Mouse (Mus musculus) ES-E14 (cell line): ENCODE results near the gene Zfp709. TPM values are rescaled to one million over a fixed set of nuclear protein-coding genes. Genes with fewer than 3 reads are reported as not detected.
A peak's percentile ranks its signal among the peaks of the same experiment; 100 is the strongest.
"Not testable (repeated sequence)": the region's sequence is repeated elsewhere in the genome, so short reads cannot be mapped to it uniquely, and the experiment has no call there.

Experiments used
- DNase-seq: peaks from one replicate; pipeline ENCODE4 v3.0.0-alpha.2; 2013; ENCODE audit warnings: low read depth, low spot score
- H3K27ac ChIP-seq: 2 replicates; pipeline ENCODE4 v1.5.1; 2012; ENCODE audit warnings: low read depth, mild to moderate bottlenecking, low read length, moderate library complexity, mixed read lengths; ENCODE audit not compliant: poor library complexity, insufficient read depth, severe bottlenecking
- H3K36me3 ChIP-seq: 2 replicates; pipeline ENCODE4 v1.6.1; 2012; ENCODE audit warnings: mild to moderate bottlenecking, low read length, moderate library complexity, mixed read lengths; ENCODE audit not compliant: control insufficient read depth, poor library complexity, insufficient read depth, severe bottlenecking
- H3K4me1 ChIP-seq, 2 experiments: fragments of 150-350 bp in 1 of 2; sonication (generic) in 1 of 2; 2 replicates each; pipeline ENCODE4 v1.6.1; 2012; ENCODE audit warnings: low read length in 2 of 2, mild to moderate bottlenecking in 1 of 2, mixed read lengths in 1 of 2; ENCODE audit not compliant: control insufficient read depth in 2 of 2, insufficient read depth in 2 of 2, poor library complexity in 1 of 2
- H3K4me3 ChIP-seq, 2 experiments: fragments of 150-350 bp in 1 of 2; sonication (generic) in 1 of 2; 2 replicates each; pipeline ENCODE4 v1.5.1; 2012; ENCODE audit warnings: low read length in 2 of 2, low read depth in 1 of 2, mild to moderate bottlenecking in 1 of 2, mixed read lengths in 1 of 2; ENCODE audit not compliant: insufficient read depth in 1 of 2, poor library complexity in 1 of 2, severe bottlenecking in 1 of 2
- H3K9ac ChIP-seq: 2 replicates; pipeline ENCODE4 v1.6.1; 2012; ENCODE audit warnings: low read depth, mild to moderate bottlenecking, low read length, mixed read lengths; ENCODE audit not compliant: poor library complexity, insufficient read depth, severe bottlenecking
- H3K9me3 ChIP-seq: fragments of 150-350 bp; sonication (generic); 2 replicates; pipeline ENCODE4 v1.6.1; 2012; ENCODE audit warnings: low read depth, mild to moderate bottlenecking, low read length; ENCODE audit not compliant: control insufficient read depth, insufficient read depth
- CHD2 ChIP-seq: IDR thresholded peaks from 2 replicates; pipeline ENCODE4 v1.6.1; 2014; ENCODE audit warnings: mild to moderate bottlenecking, low read depth, low read length, inconsistent platforms
- HCFC1 ChIP-seq: IDR thresholded peaks from 2 replicates; pipeline ENCODE4 v1.6.1; 2012; ENCODE audit warnings: low read length, inconsistent platforms, borderline replicate concordance; ENCODE audit not compliant: insufficient read depth
- MAFK ChIP-seq: IDR thresholded peaks from 2 replicates; pipeline ENCODE4 v1.6.1; 2014; ENCODE audit warnings: mild to moderate bottlenecking, low read depth, low read length, inconsistent platforms; ENCODE audit not compliant: insufficient read depth
- ZC3H11A ChIP-seq: IDR thresholded peaks from 2 replicates; pipeline ENCODE4 v1.6.1; 2012; ENCODE audit warnings: low read depth, mild to moderate bottlenecking, inconsistent platforms, low read length, borderline replicate concordance
- ZNF384 ChIP-seq: IDR thresholded peaks from 2 replicates; pipeline ENCODE4 v1.6.1; 2012; ENCODE audit warnings: low read depth, low read length, inconsistent platforms
- in situ Hi-C, 2 experiments: fragments of 600-800 bp; cut with MboI; formaldehyde crosslinking; loops; one replicate each; pipeline ENCODE4 v1.15.1; 2025; ENCODE audit warnings: low sequenced_read_pairs in 2 of 2, inconsistent platforms in 1 of 2; ENCODE audit not compliant: unreplicated experiment in 2 of 2
- total RNA-seq: library from RNA; depleted of rRNA; stranded (reverse); fragments of 300-350 nt; gene quantifications from 2 replicates; pipeline ENCODE4 v1.2.3, GENCODE M21; 2012; rRNA removed

Zfp709 gene
- 3.2 and 3.9 TPM in 2 replicates for total RNA-seq

DNA sequence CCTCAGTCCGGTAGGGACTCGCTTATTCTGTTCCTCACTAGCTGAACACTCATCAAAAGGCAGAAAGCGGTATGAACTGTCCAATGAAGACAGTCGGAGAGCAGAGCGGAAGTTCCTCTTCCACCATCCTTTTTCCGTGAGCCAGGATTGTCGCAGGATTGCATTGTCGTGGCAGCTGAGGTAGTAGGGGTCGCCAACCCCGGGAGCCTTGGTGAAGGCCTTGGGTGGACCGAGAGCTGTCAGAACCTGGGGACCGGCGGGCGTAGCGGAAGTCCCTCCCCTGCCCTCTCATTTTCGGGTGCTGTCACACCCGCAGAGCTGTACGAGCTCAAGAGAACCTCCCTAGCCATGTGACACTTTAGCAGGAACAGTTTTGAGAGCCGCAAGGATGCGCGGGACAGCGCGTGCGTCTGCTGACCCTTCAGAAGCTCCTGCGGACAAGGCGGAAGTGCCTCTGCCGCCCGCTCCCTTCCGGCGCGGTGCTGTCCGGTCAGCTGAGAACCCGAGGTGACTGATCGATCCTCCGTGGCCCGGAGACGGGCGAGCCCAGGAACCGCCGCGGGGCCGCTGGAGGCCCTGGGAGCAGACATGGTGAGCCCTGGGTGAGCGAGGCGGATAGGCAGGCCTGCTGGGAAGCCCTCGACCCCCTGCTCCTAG is at the start of gene Zfp709:
Gene Zfp709 (plus strand): TSS at position 402 of the 657 bp plus-strand sequence.
- H3K4me1 ChIP-seq: no peaks in the 10 kb centered on the region
- no peak within 1 kb of the TSS for H3K27ac ChIP-seq
- H3K9me3 ChIP-seq: no peaks in the 10 kb centered on the region
- DNase-seq: no peak
- 0 out of 2 replicates have a peak, but pooled peaks cover 2% of the 10 kb centered on the region for H3K36me3 ChIP-seq
- peak within 1 kb of the TSS; percentile 63 to 76 for H3K4me3 ChIP-seq
- in situ Hi-C loops: no loop called here
- peak within 1 kb of the TSS; percentile 82 for H3K9ac ChIP-seq
- TF ChIP-seq ZNF384: no peak
- no peak for TF ChIP-seq HCFC1
- TF ChIP-seq MAFK: no peak
- no peak for TF ChIP-seq ZC3H11A
- TF ChIP-seq CHD2: no peak

DNA sequence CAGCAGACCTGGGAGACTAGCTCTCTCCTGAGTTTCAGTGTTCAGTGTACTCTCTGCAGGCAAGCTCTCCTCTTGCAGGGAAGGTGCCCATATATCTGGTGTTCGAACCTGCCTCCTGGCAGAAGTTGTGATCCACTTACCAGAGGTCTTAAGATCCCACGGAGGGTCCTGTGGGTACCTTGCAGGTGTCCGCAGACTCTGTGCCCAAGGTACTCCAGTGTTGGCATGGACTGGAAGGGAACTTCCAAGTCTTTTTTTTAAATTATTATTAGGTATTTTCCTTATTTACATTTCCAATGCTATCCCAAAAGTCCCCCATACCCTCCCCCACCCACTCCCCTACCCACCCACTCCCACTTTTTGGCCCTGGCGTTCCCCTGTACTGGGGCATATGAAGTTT is 43.6 kb upstream of the Zfp709 start:
- H3K27ac ChIP-seq, H3K4me3 ChIP-seq, DNase-seq, H3K9ac ChIP-seq, H3K9me3 ChIP-seq, in situ Hi-C loops, H3K4me1 ChIP-seq, H3K36me3 ChIP-seq: not testable (repeated sequence)

DNA sequence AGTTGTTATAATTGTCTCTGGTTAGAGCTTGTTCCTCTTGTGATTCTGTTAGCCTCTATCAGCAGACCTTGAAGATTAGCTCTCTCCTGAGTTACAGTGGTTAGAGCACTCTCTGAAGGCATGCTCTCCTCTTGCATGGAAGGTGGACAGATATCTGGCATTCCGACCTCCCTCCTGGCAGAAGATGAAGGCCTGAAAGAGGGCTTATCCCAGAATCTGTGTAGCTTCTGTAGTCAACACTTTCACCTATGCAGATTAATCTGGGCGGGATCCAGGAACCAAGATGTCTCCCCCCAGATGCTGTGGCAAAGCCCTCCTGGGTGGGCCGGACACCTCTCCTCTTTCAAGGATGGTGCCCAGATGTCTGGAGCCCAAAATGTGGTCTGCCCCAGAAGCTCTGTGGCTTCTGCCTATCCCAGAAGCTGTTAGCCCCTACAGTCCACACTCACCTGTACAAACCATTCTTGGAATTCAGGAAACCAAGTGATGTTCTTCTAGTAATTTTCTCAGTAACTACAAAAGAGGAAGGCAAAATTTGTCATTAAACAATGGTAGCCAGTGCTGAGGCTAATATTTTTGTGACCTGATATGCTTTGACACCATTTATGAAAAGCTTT is 40.5 kb upstream of the Zfp709 start:
- H3K4me1 ChIP-seq, in situ Hi-C loops, H3K9ac ChIP-seq, H3K27ac ChIP-seq, H3K9me3 ChIP-seq, H3K4me3 ChIP-seq, DNase-seq, H3K36me3 ChIP-seq: not testable (repeated sequence)

DNA sequence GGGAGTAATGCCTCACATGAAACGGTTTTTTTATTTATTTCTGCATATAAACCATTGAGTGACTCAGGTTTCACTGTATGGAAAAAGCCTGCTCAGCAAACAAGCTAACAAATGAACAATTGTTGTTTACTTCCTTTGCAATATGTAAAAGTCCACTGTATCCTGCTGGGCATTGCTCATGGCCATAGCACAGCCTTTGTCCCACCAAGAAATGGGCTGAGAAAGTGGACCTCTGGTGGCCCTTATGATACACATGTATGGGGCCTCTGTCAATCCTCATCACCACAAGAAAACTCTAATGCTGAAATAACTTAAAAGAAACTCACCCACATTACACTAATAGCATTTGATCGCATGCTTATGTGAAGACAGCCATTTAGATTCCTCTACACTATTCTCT is 39.3 kb upstream of the Zfp709 start:
- DNase-seq, H3K4me1 ChIP-seq, H3K36me3 ChIP-seq, H3K4me3 ChIP-seq, H3K27ac ChIP-seq, in situ Hi-C loops, H3K9me3 ChIP-seq, H3K9ac ChIP-seq: not testable (repeated sequence)

DNA sequence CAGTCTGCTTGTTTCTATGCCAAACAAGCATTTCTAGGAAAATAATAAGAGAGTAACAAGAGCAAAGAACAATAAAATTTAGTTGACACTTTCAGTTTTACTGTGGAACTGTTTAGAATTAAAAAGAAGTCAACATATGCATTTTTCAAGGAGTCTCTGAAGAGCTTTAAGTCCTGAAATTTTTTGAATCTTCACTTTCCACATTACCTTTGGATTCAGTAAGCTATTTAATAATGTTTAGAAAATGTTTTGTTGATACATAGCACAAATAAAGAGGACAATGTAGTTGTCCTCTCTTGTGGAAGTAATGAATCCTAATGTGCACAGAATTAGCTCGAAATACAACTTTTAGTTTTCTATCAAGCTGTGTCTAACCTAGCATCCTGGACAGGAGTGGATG is 37.4 kb upstream of the Zfp709 start:
- H3K4me1 ChIP-seq, H3K27ac ChIP-seq, in situ Hi-C loops, DNase-seq, H3K36me3 ChIP-seq, H3K9ac ChIP-seq, H3K9me3 ChIP-seq, H3K4me3 ChIP-seq: not testable (repeated sequence)

DNA sequence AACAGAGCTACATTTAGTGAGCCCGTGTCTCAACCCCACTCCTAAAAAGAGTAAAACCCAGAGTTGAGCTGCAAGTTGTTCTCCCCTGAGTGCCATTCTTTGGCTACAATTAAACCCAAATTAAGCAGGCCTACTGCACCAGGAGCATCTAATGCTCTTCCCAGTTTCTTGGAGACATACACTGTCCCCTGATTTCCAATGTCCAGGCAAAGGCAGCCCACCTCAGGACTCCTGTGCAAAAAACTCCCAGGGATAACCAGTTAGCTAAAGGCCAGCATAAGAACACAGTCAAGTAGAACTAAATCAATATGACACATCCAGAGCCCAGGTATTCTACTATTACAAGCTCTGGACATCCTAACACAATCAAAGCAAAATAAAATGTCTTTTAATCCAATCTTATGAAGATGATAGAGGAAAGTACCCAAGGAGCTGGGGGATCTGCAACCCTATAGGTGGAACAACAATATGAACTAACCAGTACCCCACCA is 35.8 kb upstream of the Zfp709 start:
- H3K27ac ChIP-seq, H3K9ac ChIP-seq, H3K9me3 ChIP-seq, H3K36me3 ChIP-seq, H3K4me1 ChIP-seq, DNase-seq, H3K4me3 ChIP-seq: not testable (repeated sequence)
- in situ Hi-C loops: loop anchor here (5.0 kb wide), 1 partner anchor 699 kb away; no protein-coding TSS in a partner anchor

DNA sequence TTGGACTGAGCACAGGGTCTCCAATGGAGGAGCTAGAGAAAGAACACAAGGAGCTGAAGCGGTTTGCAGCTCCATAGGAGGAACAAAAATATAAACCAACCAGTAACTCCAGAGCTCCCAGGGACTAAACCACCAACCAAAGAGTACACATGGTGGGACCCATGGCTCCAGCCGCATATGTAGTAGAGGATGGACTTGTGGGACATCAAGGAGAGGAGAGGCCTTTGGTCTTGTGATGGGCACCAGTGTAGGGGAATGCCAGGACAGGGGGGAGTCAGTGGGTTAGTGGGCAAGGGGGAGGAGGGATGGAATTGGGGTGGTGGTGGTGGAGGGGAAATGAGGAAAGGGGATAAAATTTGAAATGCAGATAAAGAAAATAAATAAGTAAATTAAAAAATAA is 35.1 kb upstream of the Zfp709 start:
- H3K36me3 ChIP-seq, H3K9ac ChIP-seq, DNase-seq, H3K27ac ChIP-seq, H3K4me1 ChIP-seq, H3K4me3 ChIP-seq, H3K9me3 ChIP-seq: not testable (repeated sequence)
- in situ Hi-C loops: loop anchor here (5.0 kb wide), 1 partner anchor 699 kb away; no protein-coding TSS in a partner anchor
